Mouse (Mus musculus): ENCODE results near the gene Nrbp1. TPM values are rescaled to one million over a fixed set of nuclear protein-coding genes. Genes with fewer than 3 reads are reported as not detected.

The Nrbp1 gene
- total and polyA plus RNA-seq, 3 experiments, result 34.5 to 41.5 (median 36.6) TPM

DNA sequence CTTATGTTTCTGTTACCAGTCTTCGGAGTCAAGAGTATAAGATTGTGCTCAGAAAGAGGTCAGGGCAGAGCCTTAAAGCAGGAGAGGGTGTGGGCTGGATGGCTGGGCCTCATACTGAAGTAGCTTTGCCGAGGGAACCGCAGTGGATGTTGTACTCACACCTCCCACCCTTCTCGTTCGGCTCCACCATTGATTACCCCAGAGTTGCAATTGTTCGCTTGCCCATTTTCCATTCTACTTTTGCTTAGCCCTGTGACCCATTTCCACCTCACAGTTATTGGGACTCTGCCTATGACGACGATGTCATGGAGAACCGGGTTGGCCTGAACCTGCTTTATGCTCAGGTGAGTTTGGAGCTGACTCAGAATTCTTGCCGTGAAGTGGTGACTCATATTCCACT, 44.5 kb upstream of the Nrbp1 start:
- Histone ChIP-seq H3K9me3 (replicated peaks; ENCODE audit: low read length) (no peaks in the 10 kb centered on the region), H3K36me3 (replicated peaks in 1 of 2; ENCODE audit: control insufficient read depth in 1 of 2, insufficient read depth in 1 of 2, low read length in 1 of 2) (peaks cover 58 to 68% of the 10 kb centered on the region in 2 experiments), H3K4me3 (replicated peaks in 1 of 3; ENCODE audit: low read depth in 2 of 3, low read length in 2 of 3, poor library complexity in 1 of 3) (no peak overlapping the region), H3K27me3 (replicated peaks) (no peaks in the 10 kb centered on the region), H3K4me2 (ENCODE audit: insufficient read depth, low read depth, poor library complexity, severe bottlenecking) (no peak overlapping the region), H3K79me2 (replicated peaks; ENCODE audit: control insufficient read depth, extremely low read depth, insufficient read depth, poor library complexity, severe bottlenecking) (peaks cover 34% of the 10 kb centered on the region), H3K9ac (ENCODE audit: insufficient read depth, low read depth) (no peak overlapping the region), H3K27ac (ENCODE audit: insufficient read depth, low read depth) (no peak overlapping the region), H3K4me1 (ENCODE audit: control insufficient read depth in 1 of 2, insufficient read depth in 2 of 2) (peaks cover 8 to 36% of the 10 kb centered on the region in 2 experiments)
- dilution Hi-C loops (cut with MboI; ENCODE audit: extremely low pct_ligation_motif_present, extremely low pct_unique_long_range_greater_than_20kb, low sequenced_read_pairs) (no loop called here), in situ Hi-C loops (cut with MboI; ENCODE audit: low pct_ligation_motif_present, low pct_unique_long_range_greater_than_20kb, low sequenced_read_pairs) (no loop called here)
- TF ChIP-seq NELFE (IDR thresholded peaks at IDR 0.05; ENCODE audit: low read depth, low read length) (no peak), ZKSCAN1 (IDR thresholded peaks at IDR 0.05; ENCODE audit: borderline replicate concordance, low read depth, low read length) (no peak), ZC3H11A (IDR thresholded peaks at IDR 0.05; ENCODE audit: low read depth, low read length) (no peak), MEF2A (IDR thresholded peaks at IDR 0.05; ENCODE audit: borderline replicate concordance, low read depth, low read length) (no peak), TBP (conservative IDR thresholded peaks at IDR 0.05; ENCODE audit: low read depth, low read length) (no peak), HCFC1 (IDR thresholded peaks at IDR 0.05; ENCODE audit: low read depth, low read length) (no peak), POLR2A (IDR thresholded peaks at IDR 0.05; ENCODE audit: low read depth, low read length) (no peak; the same call in 1 of the 2 replicates), ZNF384 (IDR thresholded peaks at IDR 0.05; ENCODE audit: low read depth, low read length) (no peak), SIN3A (IDR thresholded peaks at IDR 0.05; ENCODE audit: low read length) (no peak), MYC (IDR thresholded peaks at IDR 0.05; ENCODE audit: low read depth, low read length) (no peak), KAT2A (IDR thresholded peaks at IDR 0.05; ENCODE audit: insufficient replicate concordance, low read length) (no peak), CHD1 (IDR thresholded peaks at IDR 0.05; ENCODE audit: low read depth, low read length) (no peak), CHD2 (IDR thresholded peaks at IDR 0.05; ENCODE audit: low read length) (no peak), UBTF (IDR thresholded peaks at IDR 0.05; ENCODE audit: low read depth, low read length) (no peak), GABPA (IDR thresholded peaks at IDR 0.05; ENCODE audit: insufficient replicate concordance, low read depth, low read length) (no peak), ETS1 (conservative IDR thresholded peaks at IDR 0.05; ENCODE audit: low read depth, low read length) (no peak), SMC3 (IDR thresholded peaks at IDR 0.05; ENCODE audit: low read depth, low read length) (no peak)
- no peak for DNase-seq (ENCODE audit: extremely low read depth)

DNA sequence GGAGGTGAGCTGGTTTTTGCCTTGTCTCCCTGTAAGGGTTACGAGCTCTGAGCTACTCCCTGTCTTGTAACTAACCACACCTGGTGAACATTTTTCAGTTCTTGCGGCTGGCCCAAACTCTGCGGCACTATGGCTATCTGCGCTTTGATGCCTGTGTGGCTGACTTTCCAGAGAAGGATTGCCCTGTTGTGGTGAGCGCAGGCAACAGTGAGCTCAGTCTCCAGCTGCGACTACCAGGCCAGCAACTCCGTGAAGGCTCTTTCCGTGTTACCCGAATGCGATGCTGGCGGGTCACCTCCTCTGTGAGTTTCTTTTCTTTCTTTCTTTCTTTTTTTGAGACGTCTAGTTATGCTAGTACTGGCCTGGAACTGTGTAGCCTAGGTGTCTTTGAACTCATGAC, 43.6 kb upstream of the Nrbp1 start:
- peaks cover 56 to 65% of the 10 kb centered on the region in 2 experiments for H3K36me3 ChIP-seq (replicated peaks in 1 of 2; ENCODE audit: control insufficient read depth in 1 of 2, insufficient read depth in 1 of 2, low read length in 1 of 2)
- no peak for DNase-seq (ENCODE audit: extremely low read depth)
- no peak overlapping the region for H3K27ac ChIP-seq (ENCODE audit: insufficient read depth, low read depth)
- H3K4me3 ChIP-seq (replicated peaks in 1 of 3; ENCODE audit: low read depth in 2 of 3, low read length in 2 of 3, poor library complexity in 1 of 3), result no peak overlapping the region
- no peaks in the 10 kb centered on the region for H3K9me3 ChIP-seq (replicated peaks; ENCODE audit: low read length)
- H3K27me3 ChIP-seq (replicated peaks), result no peaks in the 10 kb centered on the region
- H3K9ac ChIP-seq (ENCODE audit: insufficient read depth, low read depth), result no peak overlapping the region
- in situ Hi-C loops (cut with MboI; ENCODE audit: low pct_ligation_motif_present, low pct_unique_long_range_greater_than_20kb, low sequenced_read_pairs) (no loop called here), dilution Hi-C loops (cut with MboI; ENCODE audit: extremely low pct_ligation_motif_present, extremely low pct_unique_long_range_greater_than_20kb, low sequenced_read_pairs) (no loop called here)
- TF ChIP-seq CHD2 (IDR thresholded peaks at IDR 0.05; ENCODE audit: low read length), result no peak
- no peak for TF ChIP-seq CTCF (conservative IDR thresholded peaks at IDR 0.05 in 1 of 2, IDR thresholded peaks at IDR 0.05 in 1 of 2; ENCODE audit: low read depth in 2 of 2, low read length in 2 of 2)
- TF ChIP-seq USF2 (conservative IDR thresholded peaks at IDR 0.05; ENCODE audit: low read depth, low read length), result no peak
- no peak for TF ChIP-seq HCFC1 (IDR thresholded peaks at IDR 0.05; ENCODE audit: low read depth, low read length)
- no peak for TF ChIP-seq MYC (IDR thresholded peaks at IDR 0.05; ENCODE audit: low read depth, low read length)
- TF ChIP-seq TCF12 (IDR thresholded peaks at IDR 0.05; ENCODE audit: low read depth, low read length), result no peak
- TF ChIP-seq MEF2A (IDR thresholded peaks at IDR 0.05; ENCODE audit: borderline replicate concordance, low read depth, low read length), result no peak
- TF ChIP-seq MAFK (IDR thresholded peaks at IDR 0.05; ENCODE audit: insufficient replicate concordance, low read length), result no peak
- no peak for TF ChIP-seq UBTF (IDR thresholded peaks at IDR 0.05; ENCODE audit: low read depth, low read length)
- no peak for TF ChIP-seq SIN3A (IDR thresholded peaks at IDR 0.05; ENCODE audit: low read length)
- no peak for TF ChIP-seq CHD1 (IDR thresholded peaks at IDR 0.05; ENCODE audit: low read depth, low read length)
- H3K79me2 ChIP-seq (replicated peaks; ENCODE audit: control insufficient read depth, extremely low read depth, insufficient read depth, poor library complexity, severe bottlenecking), result peaks cover 26% of the 10 kb centered on the region
- peaks cover 8 to 29% of the 10 kb centered on the region in 2 experiments for H3K4me1 ChIP-seq (ENCODE audit: control insufficient read depth in 1 of 2, insufficient read depth in 2 of 2)
- no peak overlapping the region for H3K4me2 ChIP-seq (ENCODE audit: insufficient read depth, low read depth, poor library complexity, severe bottlenecking)
